Mouse (Mus musculus): ENCODE results near the gene Rgs3. TPM values are rescaled to one million over a fixed set of nuclear protein-coding genes. Genes with fewer than 3 reads are reported as not detected.

Gene Rgs3
- polyA plus RNA-seq, 1 experiment from 2014 or later = 42.0 TPM

DNA sequence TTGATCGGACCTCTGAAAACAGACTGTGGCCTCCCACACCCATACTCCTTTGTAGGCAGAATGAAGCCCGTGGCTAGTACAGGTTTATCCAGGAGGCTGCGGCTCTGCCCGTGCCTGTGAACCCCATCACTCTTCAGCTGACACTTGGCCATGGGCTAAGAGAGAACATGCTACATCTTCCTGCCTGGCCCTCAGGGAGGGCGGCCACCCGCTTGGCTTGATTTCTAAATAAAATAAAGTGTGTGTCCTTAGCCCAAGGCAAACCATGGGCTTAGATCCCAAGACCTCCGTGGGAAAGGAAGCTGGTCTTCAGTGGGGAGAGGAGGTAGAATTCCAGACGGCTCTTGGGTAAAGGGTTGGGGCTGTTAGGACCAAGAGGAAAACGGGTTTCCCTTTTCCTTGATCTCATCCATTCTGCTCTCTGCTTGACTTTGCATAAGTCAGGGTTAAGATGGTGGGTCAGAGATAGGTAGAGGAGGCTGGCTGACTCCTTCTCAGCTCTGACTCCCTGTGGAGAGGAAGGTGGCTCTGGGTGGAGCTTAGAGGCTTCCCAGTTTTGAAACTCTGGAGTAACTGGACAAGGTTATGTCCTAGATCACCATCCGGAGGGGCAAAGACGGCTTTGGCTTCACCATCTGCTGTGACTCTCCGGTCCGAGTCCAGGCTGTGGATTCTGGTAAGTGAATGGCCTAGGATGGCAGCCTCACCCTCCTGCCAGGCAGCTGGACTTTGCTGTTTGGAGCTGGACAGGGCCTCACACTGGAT, 63.8 kb downstream of the Rgs3 start:
- Histone ChIP-seq H3K27ac (ENCODE audit: low read depth, low read length) (no peak overlapping the region; the same call in 1 of the 2 replicates), H3K9ac (ENCODE audit: low read depth, low read length) (no peak overlapping the region), H3K4me1 (ENCODE audit: control insufficient read depth, insufficient read depth, low read length) (peaks cover 48% of the 10 kb centered on the region), H3K36me3 (ENCODE audit: control insufficient read depth, insufficient read depth, low read length) (no peaks in the 10 kb centered on the region), H3K27me3 (ENCODE audit: control insufficient read depth, insufficient read depth, low read length) (no peaks in the 10 kb centered on the region), H3K4me2 (replicated peaks; ENCODE audit: low read depth, low read length) (no peak overlapping the region), H3K9me3 (ENCODE audit: control insufficient read depth, low read length) (no peaks in the 10 kb centered on the region), H3K4me3 (ENCODE audit: low read length) (no peak overlapping the region)
- ATAC-seq (ENCODE audit: low FRiP score, low TSS enrichment) = no peak
- 38% methylated on average over 13 of the region's 13 CpGs for WGBS

DNA sequence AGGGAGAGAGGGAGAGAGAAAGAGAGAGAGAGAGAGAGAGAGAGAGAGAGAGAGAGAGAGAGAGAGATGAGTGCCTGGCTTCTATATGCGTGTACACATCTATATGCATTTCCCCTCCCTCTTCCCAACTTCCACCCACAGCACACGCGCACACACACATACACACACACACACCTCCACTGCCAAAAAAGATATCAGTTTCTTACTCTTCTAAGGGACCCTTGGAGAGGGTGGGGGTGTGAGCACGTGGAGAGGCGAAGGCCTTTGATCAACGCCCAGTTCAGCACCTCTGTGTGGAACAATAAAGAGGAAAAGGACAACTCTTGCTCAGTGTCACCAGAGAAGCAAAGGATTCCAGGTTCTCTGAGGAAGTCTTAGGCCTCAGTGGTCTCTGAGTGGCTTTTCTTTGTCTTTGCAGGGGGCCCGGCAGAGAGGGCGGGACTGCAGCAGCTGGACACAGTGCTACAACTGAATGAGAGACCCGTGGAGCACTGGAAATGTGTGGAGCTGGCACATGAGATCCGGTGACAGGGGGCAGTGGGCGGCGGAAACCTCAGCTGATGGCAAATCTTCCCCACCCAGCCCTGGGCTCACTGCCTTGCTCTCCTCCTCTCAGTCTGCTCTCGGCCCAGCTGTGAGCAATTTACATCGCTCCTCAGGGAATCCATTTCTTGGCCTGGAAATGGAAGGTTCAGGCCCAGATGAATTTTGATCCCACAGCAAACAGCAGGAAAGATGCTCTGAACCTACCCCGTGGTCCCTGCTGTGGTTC, 65.2 kb downstream of the Rgs3 start:
- ATAC-seq (ENCODE audit: low FRiP score, low TSS enrichment) = no peak
- H3K36me3 ChIP-seq (ENCODE audit: control insufficient read depth, insufficient read depth, low read length) = no peaks in the 10 kb centered on the region
- no peaks in the 10 kb centered on the region for H3K9me3 ChIP-seq (ENCODE audit: control insufficient read depth, low read length)
- H3K27ac ChIP-seq (ENCODE audit: low read depth, low read length) = no peak overlapping the region; the same call in 1 of the 2 replicates
- H3K4me2 ChIP-seq (replicated peaks; ENCODE audit: low read depth, low read length) = no peak overlapping the region
- no peak overlapping the region for H3K4me3 ChIP-seq (ENCODE audit: low read length)
- 49% methylated on average over 15 of the region's 15 CpGs for WGBS
- H3K9ac ChIP-seq (ENCODE audit: low read depth, low read length) = no peak overlapping the region
- no peaks in the 10 kb centered on the region for H3K27me3 ChIP-seq (ENCODE audit: control insufficient read depth, insufficient read depth, low read length)
- peaks cover 54% of the 10 kb centered on the region for H3K4me1 ChIP-seq (ENCODE audit: control insufficient read depth, insufficient read depth, low read length)

DNA sequence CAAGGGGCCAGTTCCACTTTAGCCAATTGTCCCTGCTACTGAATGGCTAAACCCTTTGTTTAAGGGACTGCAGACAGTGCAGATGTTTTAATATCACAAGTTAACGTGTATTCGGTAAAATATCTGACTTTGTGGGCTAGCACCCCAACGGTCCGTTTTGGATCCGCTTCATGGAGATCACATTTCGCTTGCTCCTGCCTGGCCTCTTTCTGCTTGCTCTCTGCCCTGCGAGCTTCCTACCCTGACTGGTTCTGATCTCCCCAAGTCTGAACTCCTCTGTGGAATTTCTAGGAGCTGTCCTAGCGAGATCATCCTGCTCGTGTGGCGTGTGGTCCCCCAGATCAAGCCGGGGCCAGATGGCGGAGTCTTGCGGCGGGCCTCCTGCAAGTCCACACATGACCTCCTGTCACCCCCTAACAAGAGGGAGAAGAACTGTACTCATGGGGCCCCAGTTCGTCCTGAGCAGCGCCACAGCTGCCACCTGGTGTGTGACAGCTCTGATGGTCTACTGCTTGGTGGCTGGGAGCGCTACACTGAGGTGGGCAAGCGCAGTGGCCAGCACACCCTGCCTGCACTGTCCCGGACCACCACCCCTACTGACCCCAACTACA, 65.9 kb downstream of the Rgs3 start:
- Histone ChIP-seq H3K36me3 (ENCODE audit: control insufficient read depth, insufficient read depth, low read length) (no peaks in the 10 kb centered on the region), H3K4me1 (ENCODE audit: control insufficient read depth, insufficient read depth, low read length) (peaks cover 59% of the 10 kb centered on the region), H3K9me3 (ENCODE audit: control insufficient read depth, low read length) (no peaks in the 10 kb centered on the region), H3K9ac (ENCODE audit: low read depth, low read length) (no peak overlapping the region), H3K27ac (ENCODE audit: low read depth, low read length) (no peak overlapping the region; the same call in 1 of the 2 replicates), H3K27me3 (ENCODE audit: control insufficient read depth, insufficient read depth, low read length) (no peaks in the 10 kb centered on the region), H3K4me3 (ENCODE audit: low read length) (no peak overlapping the region), H3K4me2 (replicated peaks; ENCODE audit: low read depth, low read length) (no peak overlapping the region)
- 58% methylated on average over 19 of the region's 19 CpGs for WGBS
- ATAC-seq (ENCODE audit: low FRiP score, low TSS enrichment) = no peak

DNA sequence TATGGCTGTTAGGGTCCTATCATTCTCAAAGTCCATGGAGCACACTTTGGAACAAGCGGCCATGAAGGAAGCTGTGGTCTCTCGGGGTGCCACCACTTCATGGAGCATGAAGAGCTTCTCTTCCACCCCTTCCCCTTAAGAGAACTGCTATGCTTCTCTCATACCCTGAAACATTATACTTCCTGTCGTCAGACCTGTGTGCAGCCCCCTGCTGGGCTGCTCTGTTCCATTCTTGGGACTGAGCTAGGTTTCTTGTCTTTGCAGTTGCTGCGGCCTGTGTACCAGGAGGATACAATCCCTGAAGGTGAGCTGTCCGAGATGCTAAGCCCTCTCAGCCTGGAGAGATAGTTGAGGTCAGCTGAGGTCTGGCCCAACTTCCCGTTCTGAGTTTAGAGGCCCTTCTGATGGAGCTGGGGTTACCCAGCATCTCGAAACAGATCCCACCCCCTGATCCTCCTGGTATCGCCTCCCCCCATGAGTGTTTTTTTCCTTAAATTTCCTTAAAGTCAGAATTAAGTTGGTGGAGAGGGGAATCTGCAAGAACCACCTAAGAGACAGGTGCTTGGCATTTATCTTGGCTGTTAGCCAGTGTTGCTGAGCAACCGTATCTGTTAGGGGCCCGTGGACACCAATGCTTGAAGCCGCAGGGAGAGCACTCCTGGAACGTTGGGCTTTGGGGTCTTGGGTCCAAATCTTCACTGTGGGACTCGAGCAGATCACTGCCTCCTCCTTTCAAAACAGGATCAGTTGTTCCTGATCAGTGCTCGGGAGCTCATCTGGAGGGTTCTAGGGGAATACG, 66.8 kb downstream of the Rgs3 start:
- peaks cover 59% of the 10 kb centered on the region for H3K4me1 ChIP-seq (ENCODE audit: control insufficient read depth, insufficient read depth, low read length)
- H3K9ac ChIP-seq (ENCODE audit: low read depth, low read length) = no peak overlapping the region
- no peak overlapping the region for H3K4me3 ChIP-seq (ENCODE audit: low read length)
- no peak for ATAC-seq (ENCODE audit: low FRiP score, low TSS enrichment)
- H3K36me3 ChIP-seq (ENCODE audit: control insufficient read depth, insufficient read depth, low read length) = no peaks in the 10 kb centered on the region
- 57% methylated on average over 15 of the region's 15 CpGs for WGBS
- H3K4me2 ChIP-seq (replicated peaks; ENCODE audit: low read depth, low read length) = no peak overlapping the region
- H3K27me3 ChIP-seq (ENCODE audit: control insufficient read depth, insufficient read depth, low read length) = no peaks in the 10 kb centered on the region
- H3K27ac ChIP-seq (ENCODE audit: low read depth, low read length) = no peak overlapping the region
- H3K9me3 ChIP-seq (ENCODE audit: control insufficient read depth, low read length) = no peaks in the 10 kb centered on the region

DNA sequence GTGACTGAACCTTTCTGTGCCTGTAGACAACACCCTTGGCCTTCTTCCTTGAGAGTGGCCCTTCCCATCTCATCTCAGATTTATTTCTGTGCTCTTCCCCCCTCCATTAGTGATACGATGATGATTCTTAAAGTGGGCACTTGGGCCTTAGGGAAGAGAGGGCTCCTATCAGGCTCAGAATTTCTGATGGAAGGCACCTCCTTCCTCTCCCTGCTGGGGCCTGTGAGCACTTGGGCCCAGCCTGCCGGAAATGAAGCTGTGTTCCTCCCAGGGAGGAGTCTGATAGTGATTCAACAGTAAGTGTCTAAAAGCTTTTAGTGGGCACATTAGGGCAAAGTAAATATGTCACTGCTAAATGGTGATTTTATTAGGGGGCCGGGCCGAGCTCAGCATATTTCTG, 67.7 kb downstream of the Rgs3 start:
- WGBS = 54% methylated on average over 4 of the region's 4 CpGs

DNA sequence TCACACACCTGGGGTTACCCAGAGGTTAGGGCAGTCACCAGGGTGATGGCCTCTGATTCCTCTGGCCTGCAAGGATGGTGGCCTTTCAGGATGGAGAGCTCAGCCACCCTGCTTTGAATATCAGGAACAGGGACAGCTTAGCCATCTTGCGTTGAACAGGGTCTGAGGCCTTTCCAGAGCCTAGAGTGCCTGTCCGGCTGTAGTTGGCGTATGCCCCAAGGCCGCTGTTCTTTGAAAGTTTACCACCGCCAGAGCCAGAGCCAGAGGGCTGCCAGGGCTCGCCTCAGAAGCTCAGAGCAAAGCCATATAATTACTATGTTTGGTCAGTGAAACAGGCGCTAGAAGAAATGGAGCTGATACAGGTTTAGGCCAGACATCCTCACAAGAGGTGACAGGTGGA, 68.9 kb downstream of the Rgs3 start:
- Histone ChIP-seq H3K36me3 (ENCODE audit: control insufficient read depth, insufficient read depth, low read length) (no peaks in the 10 kb centered on the region), H3K9ac (ENCODE audit: low read depth, low read length) (no peak overlapping the region), H3K9me3 (ENCODE audit: control insufficient read depth, low read length) (no peaks in the 10 kb centered on the region), H3K4me1 (ENCODE audit: control insufficient read depth, insufficient read depth, low read length) (peaks cover 42% of the 10 kb centered on the region), H3K27me3 (ENCODE audit: control insufficient read depth, insufficient read depth, low read length) (no peaks in the 10 kb centered on the region), H3K27ac (ENCODE audit: low read depth, low read length) (no peak overlapping the region), H3K4me2 (replicated peaks; ENCODE audit: low read depth, low read length) (no peak overlapping the region), H3K4me3 (ENCODE audit: low read length) (no peak overlapping the region)
- ATAC-seq (ENCODE audit: low FRiP score, low TSS enrichment) = no peak
- 77% methylated on average over 7 of the region's 7 CpGs for WGBS

More for the DNA sequence above, 67.7 kb downstream of the Rgs3 start:
- peaks cover 50% of the 10 kb centered on the region for H3K4me1 ChIP-seq (ENCODE audit: control insufficient read depth, insufficient read depth, low read length)
- no peaks in the 10 kb centered on the region for H3K9me3 ChIP-seq (ENCODE audit: control insufficient read depth, low read length)
- no peak for ATAC-seq (ENCODE audit: low FRiP score, low TSS enrichment)
- no peak overlapping the region for H3K27ac ChIP-seq (ENCODE audit: low read depth, low read length)
- no peaks in the 10 kb centered on the region for H3K36me3 ChIP-seq (ENCODE audit: control insufficient read depth, insufficient read depth, low read length)
- H3K4me2 ChIP-seq (replicated peaks; ENCODE audit: low read depth, low read length) = no peak overlapping the region
- H3K9ac ChIP-seq (ENCODE audit: low read depth, low read length) = no peak overlapping the region
- H3K4me3 ChIP-seq (ENCODE audit: low read length) = no peak overlapping the region
- no peaks in the 10 kb centered on the region for H3K27me3 ChIP-seq (ENCODE audit: control insufficient read depth, insufficient read depth, low read length)

DNA sequence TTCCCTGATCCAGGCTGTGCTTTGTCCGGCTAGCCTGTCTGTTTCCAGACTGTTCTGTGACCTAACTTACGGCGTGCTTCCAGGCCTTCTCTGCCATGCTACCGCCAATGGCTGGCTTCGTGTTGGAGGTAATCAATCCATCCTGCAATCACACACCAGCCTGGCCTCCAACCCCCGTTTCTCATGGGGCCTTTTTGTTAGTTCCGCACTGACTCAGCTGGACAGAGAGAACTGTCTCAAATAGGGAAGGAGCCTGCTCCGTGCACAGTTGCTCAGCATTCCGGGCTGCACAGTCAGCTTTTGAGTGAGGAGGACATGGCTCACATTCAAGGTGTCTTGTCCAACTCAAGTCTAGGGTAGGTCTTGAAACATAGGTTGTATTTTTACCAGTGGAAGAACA, 69.8 kb downstream of the Rgs3 start:
- peaks cover 42% of the 10 kb centered on the region for H3K4me1 ChIP-seq (ENCODE audit: control insufficient read depth, insufficient read depth, low read length)
- H3K9me3 ChIP-seq (ENCODE audit: control insufficient read depth, low read length) = no peaks in the 10 kb centered on the region
- no peak overlapping the region for H3K9ac ChIP-seq (ENCODE audit: low read depth, low read length)
- no peaks in the 10 kb centered on the region for H3K36me3 ChIP-seq (ENCODE audit: control insufficient read depth, insufficient read depth, low read length)
- H3K27ac ChIP-seq (ENCODE audit: low read depth, low read length) = no peak overlapping the region
- no peak overlapping the region for H3K4me2 ChIP-seq (replicated peaks; ENCODE audit: low read depth, low read length)
- ATAC-seq (ENCODE audit: low FRiP score, low TSS enrichment) = no peak
- 50% methylated on average over 9 of the region's 9 CpGs for WGBS
- H3K4me3 ChIP-seq (ENCODE audit: low read length) = no peak overlapping the region
- no peaks in the 10 kb centered on the region for H3K27me3 ChIP-seq (ENCODE audit: control insufficient read depth, insufficient read depth, low read length)

DNA sequence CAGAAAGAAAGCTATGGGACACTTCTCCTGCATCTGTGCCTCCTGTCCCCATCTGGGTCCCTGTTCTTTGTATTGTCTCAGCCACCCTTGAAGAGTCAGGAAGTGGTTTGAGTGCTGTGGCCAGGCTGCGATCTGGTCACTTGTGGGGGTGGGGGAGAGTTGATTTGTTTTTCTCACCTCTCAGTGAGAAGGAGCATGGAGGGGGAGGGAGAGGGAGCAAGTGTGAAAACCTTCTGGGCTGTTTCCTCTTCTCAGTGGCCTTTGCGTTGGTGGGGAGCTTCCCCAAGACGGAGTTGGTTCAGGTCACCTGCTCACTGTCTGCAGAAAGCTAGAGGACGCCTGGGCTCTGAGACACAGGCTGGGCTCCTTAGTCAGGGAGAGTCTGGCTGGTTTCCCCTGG, 70.3 kb downstream of the Rgs3 start:
- no peak overlapping the region for H3K27ac ChIP-seq (ENCODE audit: low read depth, low read length)
- H3K9ac ChIP-seq (ENCODE audit: low read depth, low read length) = no peak overlapping the region
- H3K27me3 ChIP-seq (ENCODE audit: control insufficient read depth, insufficient read depth, low read length) = no peaks in the 10 kb centered on the region
- no peak for ATAC-seq (ENCODE audit: low FRiP score, low TSS enrichment)
- no peaks in the 10 kb centered on the region for H3K36me3 ChIP-seq (ENCODE audit: control insufficient read depth, insufficient read depth, low read length)
- H3K4me1 ChIP-seq (ENCODE audit: control insufficient read depth, insufficient read depth, low read length) = peaks cover 37% of the 10 kb centered on the region
- H3K4me3 ChIP-seq (ENCODE audit: low read length) = no peak overlapping the region
- no peak overlapping the region for H3K4me2 ChIP-seq (replicated peaks; ENCODE audit: low read depth, low read length)
- H3K9me3 ChIP-seq (ENCODE audit: control insufficient read depth, low read length) = no peaks in the 10 kb centered on the region
- WGBS = 16% methylated on average over 4 of the region's 4 CpGs

Measured in kidney, embryonic 14.5 days (tissue).